Mouse (Mus musculus): ENCODE measurements around the gene Hoxd3.

DNA sequence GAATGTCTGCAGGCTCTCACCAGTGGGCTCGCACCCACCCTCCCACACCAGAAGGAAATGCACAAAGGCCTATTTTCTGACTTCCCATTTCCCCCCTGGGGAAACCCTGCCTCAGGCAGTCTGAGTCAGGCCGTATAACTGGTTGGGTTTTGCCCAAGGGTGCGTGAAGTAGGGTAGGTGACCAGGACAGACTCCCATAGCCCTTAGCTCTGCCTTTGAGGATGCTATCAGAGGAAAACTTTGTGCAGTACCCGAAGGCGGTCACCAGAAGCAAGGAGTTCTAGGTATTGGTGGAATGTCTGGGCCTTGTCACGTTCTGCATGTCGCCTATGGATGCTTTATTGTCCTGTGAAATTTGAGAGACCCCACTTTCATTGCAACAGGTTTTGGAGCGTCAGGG lies 11.2 kb downstream of the Hoxd3 start:
- TF ChIP-seq POLR2A (IDR thresholded peaks at IDR 0.05; ENCODE audit: borderline replicate concordance, insufficient read depth, low read length) (no peak), CTCF (IDR thresholded peaks at IDR 0.05; ENCODE audit: borderline replicate concordance, insufficient read depth, low read depth, low read length) (no peak)

All from cerebellum, adult 2 months (tissue).